22 mouse cellular contexts compared by ENCODE assay signal in the genomic region with DNA sequence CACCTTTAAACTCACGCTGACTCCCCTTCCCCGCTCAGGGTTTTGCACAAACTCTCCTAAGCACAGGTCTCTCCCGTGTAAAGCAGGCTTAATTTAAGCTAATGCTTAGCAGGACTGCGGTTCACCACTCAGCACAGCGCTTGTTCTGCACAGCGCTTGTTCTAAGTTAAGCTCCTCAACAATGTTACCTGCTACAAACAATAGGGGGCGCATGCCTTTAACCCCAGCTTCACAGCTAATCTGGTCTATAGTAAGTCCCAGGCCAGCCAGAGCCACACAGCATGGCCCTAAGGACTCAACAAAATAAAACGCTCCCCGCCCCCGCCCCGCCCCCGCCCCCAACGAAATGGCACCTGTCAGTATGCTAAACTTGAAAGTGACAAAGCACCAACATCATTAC. TPM values are rescaled to one million over a fixed set of nuclear protein-coding genes. Genes with fewer than 3 reads are reported as not detected.
DNase-seq lines count a peak whose midpoint lies in the region; ATAC-seq lines count a peak whose summit lies in the region.
"Not testable (repeated sequence)": the region's sequence is repeated elsewhere in the genome, so short reads cannot be mapped to it uniquely, and the experiment has no call there.
"Had no signal": no experiment of that assay in that cellular context is flagged by ENCODE, and none has a peak within 500 bp of the region (broad histone marks: within the 10 kb centered on the region; RNA-seq: fewer than 3 reads in every experiment).

No protein-coding gene starts in this region.

- H3K4me2 ChIP-seq in liver, embryonic 13.5 days; liver, embryonic 15.5 days: not testable (repeated sequence)

- H3K4me1 ChIP-seq in liver, embryonic 13.5 days (replicated peaks); liver, embryonic 15.5 days (replicated peaks): not testable (repeated sequence)

- ATAC-seq in common myeloid progenitor, adult 5-6 weeks (replicated peaks; ENCODE audit: low read depth, poor library complexity, severe bottlenecking), result peak; percentile 42; the same call in 1 of the 2 replicates
- ATAC-seq in granulocyte monocyte progenitor cell, adult 5-6 weeks (replicated peaks; ENCODE audit: poor library complexity, severe bottlenecking), result peak; percentile 54
- peak; percentile 43 for ATAC-seq in liver, embryonic 13.5 days (ENCODE audit: low read depth)
- ATAC-seq in liver, embryonic 15.5 days (ENCODE audit: insufficient read depth), result peak; percentile 30
- peak; percentile 41; the same call in 1 of the 2 replicates for ATAC-seq in megakaryocyte, adult 5-6 weeks (ENCODE audit: poor library complexity, severe bottlenecking)
- peak; percentile 59 for ATAC-seq in megakaryocyte progenitor cell, adult 5-6 weeks (replicated peaks; ENCODE audit: poor library complexity)
- peak; percentile 43; the same call in 1 of the 2 replicates for ATAC-seq in megakaryocyte-erythroid progenitor cell, adult 5-6 weeks (replicated peaks; ENCODE audit: low FRiP score, low TSS enrichment, poor library complexity, severe bottlenecking)

- DNase-seq in liver, embryonic 13.5 days, result not testable (repeated sequence)

- peaks cover 54% of the 10 kb centered on the region for H3K27me3 ChIP-seq in liver, embryonic 13.5 days
- peaks cover 62% of the 10 kb centered on the region for H3K27me3 ChIP-seq in liver, embryonic 15.5 days

- H3K9ac ChIP-seq in liver, embryonic 13.5 days; liver, embryonic 15.5 days: not testable (repeated sequence)

- not testable (repeated sequence) for H3K9me3 ChIP-seq in liver, embryonic 13.5 days (replicated peaks); liver, embryonic 15.5 days (replicated peaks)

- H3K36me3 ChIP-seq in liver, embryonic 13.5 days; liver, embryonic 15.5 days (replicated peaks): not testable (repeated sequence)

- no CpG with 5 or more reads among the region's 13 CpGs for WGBS in liver, embryonic 13.5 days (ENCODE audit: insufficient replicate concordance)
- no CpG with 5 or more reads among the region's 13 CpGs for WGBS in liver, embryonic 15.5 days (ENCODE audit: insufficient replicate concordance)

- not testable (repeated sequence) for H3K4me3 ChIP-seq in liver, embryonic 13.5 days (replicated peaks); liver, embryonic 15.5 days (replicated peaks)

- H3K27ac ChIP-seq in liver, embryonic 13.5 days; liver, embryonic 15.5 days (replicated peaks): not testable (repeated sequence)

RNA-seq across cellular contexts. Expression of a gene that starts 5.1 kb away (rescaled TPM):
- not detected in 2 replicates for total RNA-seq in common myeloid progenitor, adult 5-6 weeks (2017)
- not detected in 2 replicates for total RNA-seq in granulocyte monocyte progenitor cell, adult 5-6 weeks (2014; fragmentation: Nextera tagmentation)
- total RNA-seq in granulocyte monocyte progenitor cell, adult 5-6 weeks (2017), result not detected in 2 replicates
- polyA plus RNA-seq in liver, embryonic 13.5 days (2015; fragmentation: Nextera tagmentation; extraction: Ambion mirVana), result 0.37 and 0.50 TPM in 2 replicates
- polyA plus RNA-seq in liver, embryonic 15.5 days (2015; fragmentation: Nextera tagmentation; extraction: Ambion mirVana), result 0.33 and 0.45 TPM in 2 replicates
- total RNA-seq in megakaryocyte, adult 5-6 weeks (2015), result not detected in 2 replicates
- not detected in 2 replicates for total RNA-seq in megakaryocyte, adult 5-6 weeks (2017)
- total RNA-seq in megakaryocyte progenitor cell, adult 5-6 weeks (2015), result not detected in 2 replicates
- not detected in 2 replicates for total RNA-seq in megakaryocyte progenitor cell, adult 5-6 weeks (2017)
- total RNA-seq in megakaryocyte-erythroid progenitor cell, adult 5-6 weeks (2014; fragmentation: Nextera tagmentation), result not detected in 2 replicates
- not detected in 2 replicates for total RNA-seq in megakaryocyte-erythroid progenitor cell, adult 5-6 weeks (2017)
- polyA plus RNA-seq: G1E had no signal

RNA-seq across cellular contexts. Expression of a gene that starts 26.9 kb away (rescaled TPM):
- not detected in 2 replicates for total RNA-seq in common myeloid progenitor, adult 5-6 weeks (2017)
- total RNA-seq in granulocyte monocyte progenitor cell, adult 5-6 weeks (2014; fragmentation: Nextera tagmentation), result not detected in 2 replicates
- total RNA-seq in granulocyte monocyte progenitor cell, adult 5-6 weeks (2017), result not detected in 2 replicates
- not detected in 2 replicates for polyA plus RNA-seq in liver, embryonic 13.5 days (2015; fragmentation: Nextera tagmentation; extraction: Ambion mirVana)
- polyA plus RNA-seq in liver, embryonic 15.5 days (2015; fragmentation: Nextera tagmentation; extraction: Ambion mirVana), result not detected in 2 replicates
- total RNA-seq in megakaryocyte, adult 5-6 weeks (2015), result not detected in 2 replicates
- total RNA-seq in megakaryocyte, adult 5-6 weeks (2017), result not detected in 2 replicates
- not detected in 2 replicates for total RNA-seq in megakaryocyte progenitor cell, adult 5-6 weeks (2015)
- total RNA-seq in megakaryocyte progenitor cell, adult 5-6 weeks (2017), result not detected in 2 replicates
- not detected in 2 replicates for total RNA-seq in megakaryocyte-erythroid progenitor cell, adult 5-6 weeks (2014; fragmentation: Nextera tagmentation)
- not detected in 2 replicates for total RNA-seq in megakaryocyte-erythroid progenitor cell, adult 5-6 weeks (2017)
- total RNA-seq: adrenal gland, adult 18-20 months; adrenal gland, adult 2 months; adrenal gland, adult 8-10 months; adrenal gland, postnatal 10 days; adrenal gland, postnatal 14 days; adrenal gland, postnatal 25 days; adrenal gland, postnatal 36 days; adrenal gland, postnatal 4 days; CH12.LX; G1E; MEL had no signal
- polyA plus RNA-seq: activated CD4-positive, CD25-positive, alpha-beta regulatory T cell, adult 4 months; adrenal gland, adult 2 months; C2C12; CD4-positive, CD25-positive, alpha-beta regulatory T cell, adult 4 months; G1E; Patski had no signal

RNA-seq across cellular contexts. Expression of a gene that starts 36.5 kb away (rescaled TPM):
- 1.9 and 2.5 TPM in 2 replicates for total RNA-seq in common myeloid progenitor, adult 5-6 weeks (2017)
- total RNA-seq in granulocyte monocyte progenitor cell, adult 5-6 weeks (2014; fragmentation: Nextera tagmentation), result 4.8 and 6.7 TPM in 2 replicates
- total RNA-seq in granulocyte monocyte progenitor cell, adult 5-6 weeks (2017), result 1.4 and 4.2 TPM in 2 replicates
- 13.2 and 15.5 TPM in 2 replicates for polyA plus RNA-seq in liver, embryonic 13.5 days (2015; fragmentation: Nextera tagmentation; extraction: Ambion mirVana)
- polyA plus RNA-seq in liver, embryonic 15.5 days (2015; fragmentation: Nextera tagmentation; extraction: Ambion mirVana), result 14.0 and 15.7 TPM in 2 replicates
- total RNA-seq in megakaryocyte, adult 5-6 weeks (2015), result 3.5 and 3.9 TPM in 2 replicates
- total RNA-seq in megakaryocyte, adult 5-6 weeks (2017), result 1.5 and 5.1 TPM in 2 replicates
- 1.5 and 4.0 TPM in 2 replicates for total RNA-seq in megakaryocyte progenitor cell, adult 5-6 weeks (2015)
- total RNA-seq in megakaryocyte progenitor cell, adult 5-6 weeks (2017), result 1.4 and 2.5 TPM in 2 replicates
- 0.40 and 0.81 TPM in 2 replicates for total RNA-seq in megakaryocyte-erythroid progenitor cell, adult 5-6 weeks (2014; fragmentation: Nextera tagmentation)
- total RNA-seq in megakaryocyte-erythroid progenitor cell, adult 5-6 weeks (2017), result 0.52 and 0.80 TPM in 2 replicates
- polyA plus RNA-seq: G1E had no signal

RNA-seq across cellular contexts. Expression of a gene that starts 41.4 kb away (rescaled TPM):
- 220 and 411 TPM in 2 replicates for total RNA-seq in common myeloid progenitor, adult 5-6 weeks (2017)
- 716 and 727 TPM in 2 replicates for total RNA-seq in granulocyte monocyte progenitor cell, adult 5-6 weeks (2014; fragmentation: Nextera tagmentation)
- 109 and 139 TPM in 2 replicates for total RNA-seq in granulocyte monocyte progenitor cell, adult 5-6 weeks (2017)
- 1,883 and 1,943 TPM in 2 replicates for polyA plus RNA-seq in liver, embryonic 13.5 days (2015; fragmentation: Nextera tagmentation; extraction: Ambion mirVana)
- polyA plus RNA-seq in liver, embryonic 15.5 days (2015; fragmentation: Nextera tagmentation; extraction: Ambion mirVana), result 1,286 and 1,576 TPM in 2 replicates
- total RNA-seq in megakaryocyte, adult 5-6 weeks (2015), result 1,372 and 1,486 TPM in 2 replicates
- 248 and 320 TPM in 2 replicates for total RNA-seq in megakaryocyte, adult 5-6 weeks (2017)
- 1,262 and 1,322 TPM in 2 replicates for total RNA-seq in megakaryocyte progenitor cell, adult 5-6 weeks (2015)
- total RNA-seq in megakaryocyte progenitor cell, adult 5-6 weeks (2017), result 95.6 and 142 TPM in 2 replicates
- total RNA-seq in megakaryocyte-erythroid progenitor cell, adult 5-6 weeks (2014; fragmentation: Nextera tagmentation), result 1,051 and 1,260 TPM in 2 replicates
- 170 and 204 TPM in 2 replicates for total RNA-seq in megakaryocyte-erythroid progenitor cell, adult 5-6 weeks (2017)

RNA-seq across cellular contexts. Expression of a gene that starts 53.6 kb away (rescaled TPM):
- total RNA-seq in common myeloid progenitor, adult 5-6 weeks (2017), result 1.1 TPM in 1 of 2 replicates, not detected in the other
- total RNA-seq in granulocyte monocyte progenitor cell, adult 5-6 weeks (2014; fragmentation: Nextera tagmentation), result not detected in 2 replicates
- 0.26 TPM in 1 of 2 replicates, not detected in the other for total RNA-seq in granulocyte monocyte progenitor cell, adult 5-6 weeks (2017)
- 5.8 and 6.0 TPM in 2 replicates for polyA plus RNA-seq in liver, embryonic 13.5 days (2015; fragmentation: Nextera tagmentation; extraction: Ambion mirVana)
- polyA plus RNA-seq in liver, embryonic 15.5 days (2015; fragmentation: Nextera tagmentation; extraction: Ambion mirVana), result 3.6 and 4.0 TPM in 2 replicates
- not detected in 2 replicates for total RNA-seq in megakaryocyte, adult 5-6 weeks (2015)
- 0.08 TPM in 1 of 2 replicates, not detected in the other for total RNA-seq in megakaryocyte, adult 5-6 weeks (2017)
- 0.05 TPM in 1 of 2 replicates, not detected in the other for total RNA-seq in megakaryocyte progenitor cell, adult 5-6 weeks (2015)
- 0.08 TPM in 1 of 2 replicates, not detected in the other for total RNA-seq in megakaryocyte progenitor cell, adult 5-6 weeks (2017)
- 1.0 TPM in 1 of 2 replicates, not detected in the other for total RNA-seq in megakaryocyte-erythroid progenitor cell, adult 5-6 weeks (2014; fragmentation: Nextera tagmentation)
- 0.08 and 0.33 TPM in 2 replicates for total RNA-seq in megakaryocyte-erythroid progenitor cell, adult 5-6 weeks (2017)
- total RNA-seq: CH12.LX, G1E, MEL had no signal
- polyA plus RNA-seq: activated CD4-positive, CD25-positive, alpha-beta regulatory T cell, adult 4 months; CD4-positive, CD25-positive, alpha-beta regulatory T cell, adult 4 months; G1E had no signal
